Mouse (Mus musculus) E14TG2a.4 (cell line): ENCODE data around the gene Col6a2.

Source experiments
- CTCF ChIP-seq: conservative IDR thresholded peaks from 2 replicates; pipeline ENCODE4 v1.5.1; 2014; ENCODE audit warnings: low read length
- POU5F1 ChIP-seq: IDR thresholded peaks from 2 replicates; pipeline ENCODE4 v1.6.1; 2014; ENCODE audit warnings: low read length, borderline replicate concordance

GRCm38 (mm10) chr10:76623734-76624133 lies 304 bp upstream of the Col6a2 start:
- TF ChIP-seq CTCF (no peak), POU5F1 (no peak)
